Mouse (Mus musculus) ES-E14 (cell line): ENCODE measurements around the gene Usp36.

Source experiments
- CHD2 ChIP-seq: IDR thresholded peaks from 2 replicates; pipeline ENCODE4 v1.6.1; 2014; ENCODE audit warnings: mild to moderate bottlenecking, low read depth, low read length, inconsistent platforms
- HCFC1 ChIP-seq: IDR thresholded peaks from 2 replicates; pipeline ENCODE4 v1.6.1; 2012; ENCODE audit warnings: low read length, inconsistent platforms, borderline replicate concordance; ENCODE audit not compliant: insufficient read depth
- MAFK ChIP-seq: IDR thresholded peaks from 2 replicates; pipeline ENCODE4 v1.6.1; 2014; ENCODE audit warnings: mild to moderate bottlenecking, low read depth, low read length, inconsistent platforms; ENCODE audit not compliant: insufficient read depth
- ZC3H11A ChIP-seq: IDR thresholded peaks from 2 replicates; pipeline ENCODE4 v1.6.1; 2012; ENCODE audit warnings: low read depth, mild to moderate bottlenecking, inconsistent platforms, low read length, borderline replicate concordance
- ZNF384 ChIP-seq: IDR thresholded peaks from 2 replicates; pipeline ENCODE4 v1.6.1; 2012; ENCODE audit warnings: low read depth, low read length, inconsistent platforms

- TF ChIP-seq HCFC1 = no peak
- TF ChIP-seq MAFK = no peak
- no peak for TF ChIP-seq ZNF384
- no peak for TF ChIP-seq ZC3H11A
- no peak for TF ChIP-seq CHD2
These were observed 23.9 kb downstream of the Usp36 start for GRCm38 (mm10) chr11:118266044-118266665.
